Mouse (Mus musculus) retina, embryonic 14.5 days (tissue): ENCODE results near the gene Fam129a.
"Not testable (repeated sequence)": the region's sequence is repeated elsewhere in the genome, so short reads cannot be mapped to it uniquely, and the experiment has no call there.

Source experiments
- DNase-seq: peaks from one replicate; pipeline ENCODE4 v3.0.0-alpha.2; 2015; ENCODE audit warnings: low spot score

Fam129a gene

DNA sequence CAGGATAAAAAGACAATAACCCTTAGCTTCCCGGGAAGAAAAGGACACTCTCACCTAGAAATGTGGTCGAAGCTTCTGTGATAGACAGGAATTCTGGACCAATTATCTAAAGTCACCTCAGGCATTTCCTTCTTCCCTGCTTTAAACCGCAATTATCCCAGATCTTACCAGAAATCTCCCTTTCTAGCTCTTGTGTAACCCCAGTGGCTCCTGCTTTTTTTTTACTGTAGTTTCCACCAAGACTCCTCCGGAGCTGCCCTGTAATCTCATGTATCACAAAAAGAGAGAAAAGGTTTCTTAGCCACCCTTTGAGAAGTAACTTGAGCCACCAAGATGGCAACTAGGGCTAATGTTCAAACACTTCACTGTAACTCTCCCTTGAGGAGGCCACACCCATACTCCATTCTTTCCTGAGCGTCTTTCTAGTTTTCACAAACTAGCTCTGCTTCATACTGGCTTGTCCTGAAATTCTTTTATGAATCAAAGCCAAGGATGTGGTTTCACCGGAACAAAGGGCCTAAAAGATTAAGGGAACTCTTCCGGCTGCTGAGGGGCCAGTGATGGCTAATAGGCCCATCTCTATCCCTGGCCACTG is 93.9 kb downstream of the Fam129a start:
- DNase-seq: no peak

DNA sequence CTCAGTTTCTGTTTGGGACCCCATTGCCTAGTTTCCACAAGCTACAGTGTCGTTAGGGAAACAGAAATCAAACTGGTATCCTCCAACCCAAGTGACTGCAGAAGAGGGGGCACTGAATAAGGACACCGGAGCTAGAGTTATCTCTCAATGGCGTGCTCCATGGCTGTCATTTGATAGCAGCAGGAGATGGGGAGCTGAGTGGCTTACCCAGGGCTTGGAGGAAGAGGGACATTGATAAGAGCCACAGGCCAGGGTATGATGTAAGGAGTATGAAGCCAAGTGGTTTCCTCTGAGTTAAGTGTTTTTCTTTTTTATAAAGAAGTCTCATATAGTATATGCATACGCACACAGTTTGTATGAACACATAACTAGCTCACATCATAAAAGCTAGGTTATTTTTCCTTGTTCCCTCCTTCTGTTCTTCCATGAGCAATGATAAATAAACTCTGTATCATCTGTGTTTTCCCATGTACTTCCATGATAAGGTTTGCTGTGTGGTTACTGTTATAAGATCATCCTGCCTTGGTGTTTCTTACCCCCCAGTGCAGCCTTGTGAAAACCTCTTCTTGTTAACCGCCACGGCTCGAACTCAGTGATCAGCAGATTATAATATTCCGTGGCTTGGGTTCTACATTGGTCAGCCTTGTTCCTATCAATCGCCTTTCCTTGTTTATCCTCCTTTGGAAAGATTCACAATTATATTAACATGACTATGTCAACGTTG is 96.5 kb downstream of the Fam129a start:
- DNase-seq: no peak

DNA sequence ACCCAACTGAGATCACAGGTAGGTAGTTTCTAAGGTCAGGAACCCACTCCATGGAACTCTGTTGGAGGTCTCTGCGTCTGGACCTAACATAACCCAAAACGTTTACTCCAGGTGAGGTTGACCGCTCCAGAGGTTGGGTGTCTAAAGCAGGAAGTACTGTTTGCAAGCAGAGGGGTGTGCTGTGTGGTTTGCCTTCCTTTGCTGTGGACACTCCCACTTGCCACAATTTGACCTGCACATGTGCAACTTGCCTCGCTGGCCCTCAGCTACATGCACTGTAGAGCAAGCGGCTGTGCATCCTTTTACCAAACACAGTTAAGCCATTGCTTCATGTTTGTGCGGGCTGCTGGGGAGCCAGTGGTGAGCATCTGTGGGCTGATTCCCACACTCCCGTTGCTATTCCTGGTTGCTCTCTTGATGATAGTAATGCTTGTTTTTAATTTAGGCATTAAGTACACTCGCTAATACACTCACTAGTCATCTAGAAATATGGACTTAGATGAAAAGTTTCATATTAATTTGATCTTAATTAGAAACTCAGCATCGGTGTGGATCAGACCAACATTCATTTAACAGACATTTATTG is 99.1 kb downstream of the Fam129a start:
- no peak for DNase-seq

DNA sequence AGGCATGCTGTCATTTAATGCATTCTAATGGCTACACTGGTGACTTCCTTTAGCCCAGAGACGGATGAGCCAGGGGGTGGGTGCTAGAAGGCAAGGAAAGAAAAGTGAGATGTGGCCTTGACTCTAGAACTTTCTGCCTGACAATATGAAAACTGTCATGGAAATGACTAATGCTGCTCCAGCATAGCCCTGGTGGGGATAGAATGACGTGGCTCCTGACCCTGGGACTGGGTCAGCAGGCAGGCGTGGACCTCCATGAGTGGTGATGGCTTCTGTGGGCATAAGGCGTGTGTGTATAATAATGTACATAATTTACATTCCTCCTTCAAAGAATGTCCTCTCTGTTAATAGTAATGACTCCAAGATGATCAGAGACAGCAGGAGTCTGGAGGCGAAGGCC is 104.7 kb downstream of the Fam129a start:
- DNase-seq: no peak

DNA sequence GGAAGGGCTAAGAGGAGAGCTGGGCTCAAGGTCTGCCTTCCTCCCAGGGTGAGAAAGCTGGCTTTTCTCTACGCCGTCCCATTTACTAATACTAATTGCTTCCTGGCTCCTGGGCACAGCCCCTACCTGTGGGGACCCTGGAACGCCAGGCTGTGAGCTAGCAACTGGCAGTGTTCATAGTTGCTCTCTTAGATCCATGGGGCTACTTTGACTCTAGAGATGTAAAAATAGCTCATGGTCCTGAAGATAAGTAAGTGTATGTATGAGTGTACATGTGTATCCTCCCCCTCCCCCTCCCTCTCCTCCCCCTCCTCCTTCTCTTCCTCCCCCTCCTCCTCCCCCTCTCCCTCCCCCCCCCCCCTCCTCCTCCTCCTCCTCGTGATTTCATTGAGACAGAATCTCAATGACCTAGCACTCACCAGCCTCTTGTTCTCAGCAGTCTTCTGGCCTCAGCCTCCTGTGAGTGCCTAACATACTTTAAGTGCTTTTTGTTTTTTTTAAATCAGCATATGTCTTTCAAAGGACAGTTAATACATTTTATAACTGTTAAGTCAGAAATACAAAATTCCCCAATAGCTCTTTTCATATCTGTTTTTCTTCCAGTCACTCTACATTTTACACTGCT is 106.3 kb downstream of the Fam129a start:
- DNase-seq: no peak

DNA sequence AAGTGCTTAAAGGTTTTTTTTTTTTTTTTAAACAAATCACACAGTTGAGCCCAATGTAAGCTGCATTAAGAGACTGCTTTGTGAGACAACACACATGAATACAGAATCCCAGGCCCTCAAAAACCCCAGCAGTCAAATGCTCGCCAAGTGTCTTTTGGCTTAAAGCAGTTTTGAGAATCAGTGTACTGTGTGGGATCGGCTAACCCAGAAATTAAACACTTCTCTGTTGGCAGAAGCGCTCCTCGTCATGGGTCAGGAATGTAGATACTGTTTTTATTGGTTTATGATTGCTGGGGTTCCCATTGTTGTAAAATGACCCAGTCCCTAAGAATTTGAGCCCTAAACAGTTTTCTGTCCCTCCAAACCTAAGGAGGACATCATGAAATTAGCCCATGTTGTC is 107.0 kb downstream of the Fam129a start:
- DNase-seq: no peak

DNA sequence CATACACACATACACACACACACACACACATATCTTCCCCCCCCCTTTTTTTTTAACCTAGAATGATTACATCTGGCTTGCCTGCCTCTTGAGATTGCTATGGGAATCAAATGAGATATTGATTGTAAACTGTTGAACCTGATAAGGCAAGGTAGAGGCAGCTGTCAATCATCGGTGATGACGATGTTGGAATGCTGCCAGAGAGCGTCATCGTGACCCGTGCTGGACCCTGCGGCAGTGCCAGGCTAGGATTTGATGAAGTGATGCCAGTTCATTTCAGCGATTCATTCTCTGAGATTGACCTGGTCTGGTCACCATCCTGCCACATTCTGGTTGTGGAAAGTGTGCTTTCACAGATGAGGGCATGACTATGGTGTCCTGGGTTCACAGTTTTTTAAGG is 108.2 kb downstream of the Fam129a start:
- no peak for DNase-seq

DNA sequence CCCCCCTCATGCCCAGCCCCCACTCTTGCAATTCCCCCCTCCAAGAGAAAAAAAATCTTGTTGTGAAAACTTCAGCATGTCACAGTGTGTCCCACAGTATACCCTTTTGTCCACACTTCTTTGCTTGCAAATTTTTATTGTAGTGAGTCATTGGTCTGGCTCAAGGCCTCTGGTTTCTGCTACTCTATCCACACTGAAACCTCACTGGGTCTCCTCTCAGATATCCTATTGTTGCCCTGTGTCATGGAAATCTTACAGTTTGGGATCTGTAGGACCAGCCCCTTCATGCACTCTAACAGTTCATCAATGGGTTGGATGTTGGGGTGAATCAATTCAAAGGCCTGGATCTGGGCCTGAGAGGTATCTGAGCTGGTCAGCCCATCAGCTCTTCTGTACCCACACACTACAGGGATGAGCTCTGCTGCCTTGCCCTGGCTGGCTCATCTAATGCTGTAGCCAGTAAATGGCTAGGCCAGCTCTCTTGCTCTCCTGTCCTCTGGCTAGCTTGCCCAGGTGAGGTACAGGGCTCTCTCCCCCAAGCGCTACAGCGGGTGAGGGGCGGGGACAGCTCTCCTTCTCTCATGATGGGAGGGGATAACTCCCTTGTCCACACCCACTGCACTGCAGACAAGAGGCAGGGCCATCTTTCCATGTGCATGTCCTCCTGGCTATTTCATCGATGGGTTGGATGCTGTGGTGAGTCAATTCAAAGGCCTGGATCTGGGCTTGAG is 109.1 kb downstream of the Fam129a start:
- no peak for DNase-seq

DNA sequence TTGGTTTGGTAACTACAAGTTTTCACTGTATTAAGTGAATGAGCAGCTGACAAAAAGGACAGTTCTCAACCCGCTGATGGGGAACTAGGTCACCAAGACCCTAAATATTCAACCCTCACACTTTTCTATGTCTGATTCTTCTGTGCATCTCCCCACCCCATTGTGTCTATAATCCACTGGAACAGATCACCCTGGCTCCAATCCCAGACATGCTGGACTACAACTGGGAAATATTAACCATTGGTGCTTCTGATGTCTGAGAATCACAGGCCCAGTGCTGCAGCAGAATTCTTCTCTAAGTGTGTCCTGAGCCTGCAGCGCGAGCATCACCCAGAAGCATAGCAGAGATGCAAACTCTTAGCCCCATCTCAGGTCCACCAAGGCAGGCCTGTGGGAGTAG is 110.0 kb downstream of the Fam129a start:
- no peak for DNase-seq

DNA sequence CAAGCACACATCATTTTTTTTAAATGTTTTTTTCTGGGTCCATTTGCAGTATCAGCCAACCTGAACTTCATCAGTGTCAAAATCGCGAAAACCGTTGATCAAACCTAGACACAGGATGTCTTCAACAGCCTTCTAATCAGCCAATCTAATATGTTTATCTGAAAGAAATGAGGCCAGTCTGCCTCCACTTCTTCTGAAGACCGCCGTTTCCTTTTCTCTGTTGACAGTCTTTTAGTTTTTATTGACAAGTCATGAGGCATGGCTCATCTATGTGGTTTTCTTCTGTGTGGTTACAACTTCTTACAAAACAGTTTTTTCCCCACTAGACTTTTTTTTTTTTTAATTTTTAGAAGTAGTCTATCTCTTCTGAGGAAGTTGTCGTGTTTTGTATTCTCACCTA is 111.9 kb downstream of the Fam129a start:
- no peak for DNase-seq

DNA sequence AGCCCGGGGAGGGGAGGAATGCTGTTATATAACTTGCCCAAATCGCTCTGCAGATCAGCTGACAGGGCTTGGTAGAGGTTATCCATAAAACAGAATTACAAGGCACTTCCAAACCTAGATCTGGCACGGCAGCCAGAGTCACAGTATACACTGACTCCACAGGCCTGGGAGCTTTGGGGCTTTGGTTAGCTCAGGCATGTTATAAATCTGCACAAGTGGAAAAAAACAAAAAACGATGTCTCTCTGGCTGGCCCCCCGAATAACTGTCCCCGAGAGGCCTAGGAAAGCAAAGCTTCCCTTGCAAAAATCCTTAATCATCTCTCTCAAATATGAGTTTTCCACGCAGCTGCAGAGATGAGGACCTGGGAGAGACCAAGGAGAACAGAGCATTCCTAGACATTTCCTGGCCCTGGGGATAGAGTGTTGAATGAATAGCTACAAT is 113.5 kb downstream of the Fam129a start:
- DNase-seq: no peak

DNA sequence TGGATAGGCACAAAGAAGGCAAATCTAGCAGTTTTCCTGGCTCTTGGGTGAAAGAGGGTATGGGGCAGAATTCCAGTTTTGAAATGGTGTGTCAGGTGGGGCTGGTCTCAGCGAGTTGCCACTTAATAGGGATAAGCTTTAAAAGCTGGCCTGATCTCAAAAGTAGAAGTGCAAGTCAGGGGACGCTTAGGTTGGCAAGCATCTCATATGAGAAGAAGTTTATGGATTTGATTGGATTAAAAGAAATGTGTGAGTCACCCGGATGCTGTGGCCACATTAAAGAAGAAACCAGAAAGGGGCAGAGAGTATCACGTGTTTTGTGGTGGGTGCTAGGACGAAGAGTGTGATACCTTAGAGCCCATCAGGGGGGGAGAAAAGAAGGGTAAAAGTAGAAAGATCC is 114.0 kb downstream of the Fam129a start:
- DNase-seq: no peak

DNA sequence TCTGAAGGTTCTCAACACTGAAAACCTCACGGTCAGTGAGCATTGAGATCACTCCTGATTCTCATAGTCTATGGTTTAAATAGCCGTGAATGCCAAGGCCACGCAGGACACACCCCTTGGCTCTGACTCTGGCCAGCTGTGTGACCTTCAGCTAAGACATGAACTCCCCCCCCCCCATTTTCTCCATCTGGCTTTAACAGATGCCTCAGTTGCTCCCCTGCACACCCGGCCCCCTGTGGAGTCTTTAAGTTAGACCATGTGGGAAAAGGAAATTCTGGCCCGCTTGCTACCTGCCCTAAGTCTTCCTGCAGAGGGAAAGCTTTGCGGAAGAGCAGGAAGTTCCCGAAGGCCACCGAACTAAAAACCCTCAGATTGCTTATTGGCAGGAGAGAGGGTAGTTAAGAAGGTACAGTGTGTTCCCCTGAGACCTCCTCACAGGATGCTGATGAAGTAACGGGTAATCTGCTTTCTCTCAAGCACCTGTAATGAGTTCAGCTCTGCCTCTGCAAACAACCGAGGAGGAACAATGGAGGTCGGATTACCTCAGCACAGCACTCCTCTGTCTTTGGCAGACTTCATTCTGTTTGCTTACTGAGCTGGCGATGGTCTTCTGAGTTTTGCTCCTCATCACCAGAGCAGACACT is 114.8 kb downstream of the Fam129a start:
- DNase-seq: peak; percentile 60

DNA sequence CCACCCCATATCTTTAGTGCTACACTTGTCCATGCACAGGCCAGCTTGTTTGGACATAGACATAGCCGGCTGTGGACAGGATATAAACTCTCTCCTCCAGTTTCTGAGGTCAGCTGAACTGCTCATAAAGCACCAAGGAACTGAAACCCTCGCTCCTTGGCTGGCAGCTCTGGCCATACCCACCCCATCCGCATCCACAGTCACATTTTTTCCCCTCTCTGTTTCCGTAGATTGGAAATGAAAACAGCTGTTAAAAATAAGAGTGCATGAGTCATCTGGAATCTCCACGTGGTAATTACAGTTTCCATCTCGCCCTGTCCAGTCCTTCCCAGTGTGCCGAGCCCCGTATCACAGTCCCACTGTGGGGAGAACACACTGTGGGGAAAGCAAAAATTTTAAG is 115.7 kb downstream of the Fam129a start:
- DNase-seq: no peak

DNA sequence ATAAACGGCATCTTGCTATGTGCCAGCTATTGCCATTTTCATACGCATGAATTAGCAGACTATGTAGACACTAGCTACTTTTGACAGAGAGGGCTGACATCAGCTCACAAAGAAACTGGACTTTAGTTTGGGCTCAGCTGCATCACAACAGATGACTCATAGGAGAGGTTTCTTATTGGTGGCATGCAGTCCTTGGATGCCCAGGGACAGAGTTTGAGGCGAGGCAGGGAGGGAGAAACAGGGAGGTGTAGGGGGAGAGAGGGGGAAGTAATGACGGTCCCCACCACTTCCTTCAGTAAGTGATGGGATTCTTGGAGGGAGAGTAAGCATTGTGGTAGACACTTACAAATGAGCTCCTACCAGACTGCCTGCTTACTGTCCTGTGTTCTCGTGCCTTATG is 118.0 kb downstream of the Fam129a start:
- no peak for DNase-seq

DNA sequence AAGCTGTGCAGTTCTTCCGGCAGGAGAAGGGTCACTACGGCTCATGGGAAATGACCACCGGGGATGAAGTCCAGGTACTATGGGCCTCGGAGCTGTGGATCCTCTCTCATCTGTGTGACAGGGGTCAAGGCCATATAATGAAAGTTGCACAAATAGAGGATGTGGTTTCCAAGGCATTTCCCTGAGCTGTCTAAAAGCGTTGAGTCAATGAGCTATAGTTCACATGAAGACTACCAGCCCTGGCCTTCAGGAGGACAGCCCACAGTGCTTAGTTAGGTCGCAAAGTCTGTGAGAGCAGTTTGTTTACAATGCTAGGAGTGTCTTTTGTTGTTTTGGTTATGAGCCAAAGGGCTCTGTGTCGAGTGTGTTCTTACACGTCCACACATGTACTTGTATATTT is 118.6 kb downstream of the Fam129a start:
- no peak for DNase-seq

DNA sequence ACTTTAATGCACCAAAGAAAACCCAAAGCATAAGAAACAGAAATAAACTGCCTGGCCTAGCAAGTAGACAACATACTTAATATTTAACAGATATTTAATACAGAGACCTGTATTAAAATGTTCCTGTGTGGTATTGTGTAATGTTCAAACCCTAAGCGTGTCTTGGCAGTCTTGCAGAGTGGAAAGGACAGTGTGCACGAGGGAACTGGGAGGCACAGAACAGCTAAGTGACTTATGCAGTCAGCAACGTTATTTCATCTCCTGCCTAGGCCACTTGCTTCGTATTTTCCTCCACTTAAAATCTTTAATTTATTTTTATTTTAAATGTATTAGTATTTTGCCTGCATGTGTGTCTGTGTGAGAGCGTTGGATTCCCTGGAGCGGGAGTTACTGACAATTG is 119.1 kb downstream of the Fam129a start:
- no peak for DNase-seq

DNA sequence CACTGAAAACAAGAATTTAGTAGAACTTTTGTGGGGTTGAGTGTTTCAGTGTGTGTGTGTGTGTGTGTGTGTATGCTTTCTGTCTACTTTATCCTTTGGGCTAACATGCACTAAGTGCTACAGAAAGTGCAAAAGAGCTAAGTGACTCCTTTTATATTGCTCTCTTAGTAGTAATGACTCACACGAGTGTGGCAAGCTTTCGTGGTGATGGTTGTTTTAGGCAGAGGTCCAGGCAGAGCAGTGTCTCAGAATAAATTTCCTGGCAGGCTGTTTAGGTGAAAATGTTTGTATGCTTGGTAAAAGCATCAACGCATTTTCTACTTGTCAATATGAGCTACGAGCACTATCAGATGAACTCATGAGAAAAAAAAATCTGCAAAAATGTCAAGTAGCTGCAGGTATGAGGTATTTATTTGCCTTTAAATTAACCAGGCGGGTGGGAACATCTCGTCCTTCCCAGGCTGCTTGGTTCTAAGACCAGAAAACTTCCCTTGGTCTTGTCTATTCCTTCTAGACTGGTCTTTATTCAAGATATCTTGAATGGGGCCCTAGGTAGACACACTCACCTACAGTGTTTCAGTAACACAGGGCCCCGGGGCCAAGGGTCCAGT is 119.7 kb downstream of the Fam129a start:
- no peak for DNase-seq

DNA sequence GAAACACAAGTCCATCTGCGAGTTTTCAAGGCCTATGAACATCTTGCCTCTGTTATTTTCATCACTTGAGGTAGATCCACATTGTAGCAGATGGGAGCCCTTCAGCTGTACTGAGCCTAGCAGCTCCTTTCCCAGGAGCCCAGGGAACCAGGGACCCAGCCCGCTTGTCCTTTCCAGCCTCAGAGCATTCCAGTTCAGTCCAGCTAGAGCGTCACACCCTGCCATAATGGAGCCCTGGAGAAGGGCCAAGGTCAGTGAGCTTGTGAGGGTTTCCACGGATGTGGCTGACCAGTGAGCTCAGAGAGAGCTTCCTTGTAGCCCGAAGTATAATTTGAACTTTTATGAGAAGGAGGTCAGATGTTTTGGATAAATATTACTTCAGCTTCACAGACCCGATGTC is 121.9 kb downstream of the Fam129a start:
- not testable (repeated sequence) for DNase-seq

DNA sequence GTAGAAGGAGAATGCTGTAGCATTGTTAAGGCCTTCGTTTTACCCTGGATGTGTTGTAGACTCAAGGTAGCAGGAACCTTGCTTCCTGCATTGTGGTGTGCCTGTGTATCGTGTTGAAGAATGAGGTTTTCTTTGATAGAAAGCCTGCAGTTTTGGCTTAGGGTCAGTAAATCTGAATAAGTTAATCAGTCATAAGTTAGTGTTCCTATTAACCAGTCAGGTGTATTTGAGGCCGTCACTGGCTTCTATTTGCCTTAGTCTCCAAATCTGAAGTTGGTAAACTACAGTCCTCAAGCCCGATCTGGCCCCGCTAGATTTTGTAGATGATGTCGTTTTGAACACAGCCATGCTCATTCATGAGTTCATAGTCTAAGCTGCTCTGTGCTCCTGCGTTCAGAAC is 125.8 kb downstream of the Fam129a start:
- DNase-seq: no peak

DNA sequence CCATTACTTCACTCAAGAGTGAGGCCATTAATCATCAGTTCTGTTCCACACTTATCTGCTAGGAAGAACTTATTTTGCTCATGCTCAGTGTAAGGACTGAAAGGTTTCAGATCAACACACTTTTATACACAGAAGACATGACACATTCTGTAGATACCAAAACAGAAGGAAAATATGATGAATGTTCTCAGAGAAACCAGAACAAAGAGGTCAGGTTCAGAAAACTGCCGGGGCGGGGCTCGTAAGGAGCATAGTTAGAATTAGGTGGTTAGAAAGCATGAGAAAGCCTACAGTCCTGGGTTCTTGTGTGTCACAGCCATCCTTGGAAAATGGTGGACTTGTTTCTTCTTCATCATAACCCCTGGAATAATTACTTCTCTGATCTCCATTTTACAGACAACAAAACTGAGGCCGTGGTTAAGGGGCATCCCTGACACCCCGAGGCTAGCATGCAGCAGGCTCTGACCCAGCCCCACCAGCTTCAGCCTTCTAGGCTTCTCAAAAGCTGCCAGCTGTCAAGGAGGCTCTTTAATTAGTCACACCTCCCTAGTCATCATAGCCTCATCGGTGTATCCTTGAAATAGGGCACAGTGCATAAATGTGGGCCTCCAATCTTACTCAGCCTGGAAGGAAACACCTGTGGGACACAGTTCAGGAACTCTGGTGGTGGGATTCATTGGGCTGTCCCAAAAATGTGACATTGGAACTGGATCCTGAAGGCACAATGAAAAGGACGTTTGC is 127.1 kb downstream of the Fam129a start:
- no peak for DNase-seq
